Mouse (Mus musculus) G1E (cell line): Measurements from ENCODE around the gene Cd72.

Experiments used
- CTCF ChIP-seq: IDR thresholded peaks from 2 replicates; pipeline ENCODE4 v1.5.1; 2012; ENCODE audit warnings: low read depth, low read length, inconsistent platforms, mixed read lengths
- GATA2 ChIP-seq: IDR thresholded peaks from 2 replicates; pipeline ENCODE4 v1.6.1; 2012; ENCODE audit warnings: low read depth, low read length, inconsistent platforms, borderline replicate concordance
- TAL1 ChIP-seq: conservative IDR thresholded peaks from 2 replicates; pipeline ENCODE4 v1.6.1; 2012; ENCODE audit warnings: low read depth, low read length, inconsistent platforms, mixed read lengths

GRCm38 (mm10) chr4:43423267-43423934, 31.0 kb downstream of the Cd72 start:
- TF ChIP-seq CTCF (no peak), TAL1 (no peak), GATA2 (no peak)
